Comparison of ENCODE assay signal across 8 mouse cellular contexts in genomic region chr10:79792339-79793040, GRCm38 (mm10). TPM values are rescaled to one million over a fixed set of nuclear protein-coding genes. Genes with fewer than 3 reads are reported as not detected.
DNase-seq lines count a peak whose midpoint lies in the region; ATAC-seq and TF ChIP-seq lines count a peak whose summit lies in the region.
"Had no signal": no experiment of that assay in that cellular context is flagged by ENCODE, and none has a peak within 500 bp of the region (broad histone marks: within the 10 kb centered on the region; RNA-seq: fewer than 3 reads in every experiment).

No protein-coding gene starts in this region.

- H3K9me3 ChIP-seq in hindbrain, embryonic 12.5 days (replicated peaks), result no peaks in the 10 kb centered on the region
- no peaks in the 10 kb centered on the region for H3K9me3 ChIP-seq in hindbrain, postnatal 0 days (ENCODE audit: low read length)
- peaks cover 2% of the 10 kb centered on the region; the same call in 1 of the 2 replicates for H3K9me3 ChIP-seq in megakaryocyte, embryonic 14.5 days
- no peaks in the 10 kb centered on the region for H3K9me3 ChIP-seq in embryonic facial prominence, embryonic 15.5 days (replicated peaks)

- no peaks in the 10 kb centered on the region for H3K36me3 ChIP-seq in hindbrain, embryonic 12.5 days
- H3K36me3 ChIP-seq in hindbrain, postnatal 0 days (ENCODE audit: insufficient read depth, low read length), result no peaks in the 10 kb centered on the region
- H3K36me3 ChIP-seq in megakaryocyte, embryonic 14.5 days (replicated peaks; ENCODE audit: low read length), result no peaks in the 10 kb centered on the region
- no peaks in the 10 kb centered on the region for H3K36me3 ChIP-seq in embryonic facial prominence, embryonic 15.5 days

- no peak for TF ChIP-seq POLR2A in olfactory bulb, adult 2 months (IDR thresholded peaks at IDR 0.05; ENCODE audit: insufficient read depth, low read depth, low read length)

- H3K27ac ChIP-seq in hindbrain, embryonic 12.5 days, result peak overlapping the region; percentile 18; the same call in 1 of the 2 replicates
- H3K27ac ChIP-seq in hindbrain, postnatal 0 days, result no peak overlapping the region
- H3K27ac ChIP-seq in embryonic facial prominence, embryonic 15.5 days (replicated peaks), result 0 out of 2 replicates have a peak overlapping the region, but pooled peaks have one; percentile 13
- peak overlapping the region; percentile 72 for H3K27ac ChIP-seq in olfactory bulb, adult 2 months (ENCODE audit: insufficient read depth, low read depth, low read length)

- H3K4me1 ChIP-seq in hindbrain, embryonic 12.5 days, result peaks cover 33% of the 10 kb centered on the region
- peaks cover 13% of the 10 kb centered on the region for H3K4me1 ChIP-seq in hindbrain, postnatal 0 days (ENCODE audit: insufficient read depth, low read length)
- peaks cover 56% of the 10 kb centered on the region for H3K4me1 ChIP-seq in megakaryocyte, embryonic 14.5 days
- H3K4me1 ChIP-seq in embryonic facial prominence, embryonic 15.5 days, result peaks cover 19% of the 10 kb centered on the region
- H3K4me1 ChIP-seq in olfactory bulb, adult 2 months (ENCODE audit: control insufficient read depth, insufficient read depth, low read length), result peaks cover 29% of the 10 kb centered on the region

- TF ChIP-seq CTCF in hindbrain, postnatal 0 days (IDR thresholded peaks at IDR 0.05; ENCODE audit: low read depth), result no peak
- no peak for TF ChIP-seq CTCF in olfactory bulb, adult 2 months (IDR thresholded peaks at IDR 0.05; ENCODE audit: insufficient read depth, low read depth, low read length)

- no peak overlapping the region for H3K4me3 ChIP-seq in hindbrain, embryonic 12.5 days
- H3K4me3 ChIP-seq in hindbrain, postnatal 0 days (ENCODE audit: low read length), result no peak overlapping the region
- peak overlapping the region; percentile 93 for H3K4me3 ChIP-seq in megakaryocyte, embryonic 14.5 days (replicated peaks)
- no peak overlapping the region for H3K4me3 ChIP-seq in embryonic facial prominence, embryonic 15.5 days (replicated peaks)
- H3K4me3 ChIP-seq in olfactory bulb, adult 2 months (ENCODE audit: insufficient read depth, low read depth, low read length), result peak overlapping the region; percentile 90; the same call in 1 of the 2 replicates

- no peak for DNase-seq in hindbrain, postnatal 0 days (ENCODE audit: low spot score)
- DNase-seq in right cerebral cortex, adult 2 months (ENCODE audit: low spot score in 2 of 2), result no peak

- H3K4me2 ChIP-seq in hindbrain, embryonic 12.5 days (replicated peaks), result peak overlapping the region; percentile 90; the same call in 1 of the 2 replicates
- H3K4me2 ChIP-seq in hindbrain, postnatal 0 days (ENCODE audit: low read depth, low read length), result no peak overlapping the region; the same call in 1 of the 2 replicates
- H3K4me2 ChIP-seq in embryonic facial prominence, embryonic 15.5 days (replicated peaks), result no peak overlapping the region

- no peaks in the 10 kb centered on the region for H3K27me3 ChIP-seq in hindbrain, embryonic 12.5 days
- H3K27me3 ChIP-seq in hindbrain, postnatal 0 days (ENCODE audit: insufficient read depth, low read length), result no peaks in the 10 kb centered on the region
- peaks cover 26% of the 10 kb centered on the region for H3K27me3 ChIP-seq in megakaryocyte, embryonic 14.5 days (replicated peaks)
- no peaks in the 10 kb centered on the region for H3K27me3 ChIP-seq in embryonic facial prominence, embryonic 15.5 days

- ATAC-seq in hindbrain, embryonic 12.5 days (ENCODE audit: low FRiP score), result no peak
- ATAC-seq in hindbrain, postnatal 0 days, result no peak
- ATAC-seq in megakaryocyte, adult 5-6 weeks (ENCODE audit: poor library complexity, severe bottlenecking), result no peak
- ATAC-seq in embryonic facial prominence, embryonic 15.5 days (ENCODE audit: insufficient number of reproducible peaks, low FRiP score, low TSS enrichment, low read depth), result no peak

- WGBS in hindbrain, embryonic 12.5 days, result 81% methylated on average over 5 of the region's 5 CpGs
- 88% methylated on average over 5 of the region's 5 CpGs for WGBS in hindbrain, postnatal 0 days
- WGBS in embryonic facial prominence, embryonic 15.5 days, result 82% methylated on average over 5 of the region's 5 CpGs
- WGBS in olfactory bulb, adult 2 months, result 81% methylated on average over 5 of the region's 5 CpGs

- peak overlapping the region; percentile 98; the same call in 1 of the 2 replicates for H3K9ac ChIP-seq in hindbrain, embryonic 12.5 days
- H3K9ac ChIP-seq in hindbrain, postnatal 0 days (replicated peaks; ENCODE audit: low read length), result no peak overlapping the region
- H3K9ac ChIP-seq in embryonic facial prominence, embryonic 15.5 days, result no peak overlapping the region

RNA-seq across cellular contexts. Expression of gene Palm, which starts 0.9 kb away (rescaled TPM):
- 189 and 198 TPM in 2 replicates for polyA plus RNA-seq in hindbrain, embryonic 12.5 days (2016; fragmentation: Nextera tagmentation; extraction: Ambion mirVana)
- 156 and 157 TPM in 2 replicates for total RNA-seq in hindbrain, postnatal 0 days (2014; rRNA removed)
- 221 and 242 TPM in 2 replicates for polyA plus RNA-seq in hindbrain, postnatal 0 days (2015; fragmentation: Nextera tagmentation; extraction: Ambion mirVana)
- polyA plus RNA-seq in megakaryocyte, embryonic 14.5 days (2012; ENCODE audit: insufficient read depth, low replicate concordance), result 39.0 and 54.6 TPM in 2 replicates
- 39.3 and 42.2 TPM in 2 replicates for total RNA-seq in megakaryocyte, adult 5-6 weeks (2015)
- 30.2 and 35.5 TPM in 2 replicates for total RNA-seq in megakaryocyte, adult 5-6 weeks (2017)
- 88.1 and 96.6 TPM in 2 replicates for polyA plus RNA-seq in embryonic facial prominence, embryonic 15.5 days (2015; fragmentation: Nextera tagmentation; extraction: Ambion mirVana)
- polyA plus RNA-seq in olfactory bulb, adult 2 months (2012; ENCODE audit: insufficient read depth, insufficient read length, low replicate concordance, missing spikeins), result not detected in 2 replicates

RNA-seq across cellular contexts. Expression of gene Prss57, which starts 1.7 kb away (rescaled TPM):
- 0.23 and 0.30 TPM in 2 replicates for polyA plus RNA-seq in hindbrain, embryonic 12.5 days (2016; fragmentation: Nextera tagmentation; extraction: Ambion mirVana)
- total RNA-seq in hindbrain, postnatal 0 days (2014; rRNA removed), result 0.54 and 1.8 TPM in 2 replicates
- polyA plus RNA-seq in hindbrain, postnatal 0 days (2015; fragmentation: Nextera tagmentation; extraction: Ambion mirVana), result 0.13 and 0.33 TPM in 2 replicates
- polyA plus RNA-seq in megakaryocyte, embryonic 14.5 days (2012; ENCODE audit: insufficient read depth, low replicate concordance), result 0.70 TPM in 1 of 2 replicates, not detected in the other
- 2.7 and 5.6 TPM in 2 replicates for total RNA-seq in megakaryocyte, adult 5-6 weeks (2015)
- total RNA-seq in megakaryocyte, adult 5-6 weeks (2017), result 1.2 and 1.8 TPM in 2 replicates
- 0.07 TPM in 1 of 2 replicates, not detected in the other for polyA plus RNA-seq in embryonic facial prominence, embryonic 15.5 days (2015; fragmentation: Nextera tagmentation; extraction: Ambion mirVana)
- not detected in 2 replicates for polyA plus RNA-seq in olfactory bulb, adult 2 months (2012; ENCODE audit: insufficient read depth, insufficient read length, low replicate concordance, missing spikeins)
- polyA plus RNA-seq: embryonic facial prominence, embryonic 14.5 days had no signal

RNA-seq across cellular contexts. Expression of gene Fstl3, which starts 15.4 kb away (rescaled TPM):
- polyA plus RNA-seq in hindbrain, embryonic 12.5 days (2016; fragmentation: Nextera tagmentation; extraction: Ambion mirVana), result 2.3 and 2.7 TPM in 2 replicates
- total RNA-seq in hindbrain, postnatal 0 days (2014; rRNA removed), result 2.6 and 3.3 TPM in 2 replicates
- polyA plus RNA-seq in hindbrain, postnatal 0 days (2015; fragmentation: Nextera tagmentation; extraction: Ambion mirVana), result 3.1 and 3.2 TPM in 2 replicates
- polyA plus RNA-seq in megakaryocyte, embryonic 14.5 days (2012; ENCODE audit: insufficient read depth, low replicate concordance), result 1.6 TPM in 1 of 2 replicates, not detected in the other
- total RNA-seq in megakaryocyte, adult 5-6 weeks (2015), result 3.9 and 5.3 TPM in 2 replicates
- 1.7 and 2.7 TPM in 2 replicates for total RNA-seq in megakaryocyte, adult 5-6 weeks (2017)
- 20.1 and 20.2 TPM in 2 replicates for polyA plus RNA-seq in embryonic facial prominence, embryonic 15.5 days (2015; fragmentation: Nextera tagmentation; extraction: Ambion mirVana)
- polyA plus RNA-seq in olfactory bulb, adult 2 months (2012; ENCODE audit: insufficient read depth, insufficient read length, low replicate concordance, missing spikeins), result not detected in 2 replicates

RNA-seq across cellular contexts. Expression of gene Rnf126, which starts 25.7 kb away (rescaled TPM):
- polyA plus RNA-seq in hindbrain, embryonic 12.5 days (2016; fragmentation: Nextera tagmentation; extraction: Ambion mirVana), result 103 and 108 TPM in 2 replicates
- total RNA-seq in hindbrain, postnatal 0 days (2014; rRNA removed), result 112 and 120 TPM in 2 replicates
- 108 and 119 TPM in 2 replicates for polyA plus RNA-seq in hindbrain, postnatal 0 days (2015; fragmentation: Nextera tagmentation; extraction: Ambion mirVana)
- polyA plus RNA-seq in megakaryocyte, embryonic 14.5 days (2012; ENCODE audit: insufficient read depth, low replicate concordance), result 302 and 542 TPM in 2 replicates
- total RNA-seq in megakaryocyte, adult 5-6 weeks (2015), result 30.4 and 34.0 TPM in 2 replicates
- 12.5 and 13.0 TPM in 2 replicates for total RNA-seq in megakaryocyte, adult 5-6 weeks (2017)
- polyA plus RNA-seq in embryonic facial prominence, embryonic 15.5 days (2015; fragmentation: Nextera tagmentation; extraction: Ambion mirVana), result 110 and 127 TPM in 2 replicates
- not detected in 2 replicates for polyA plus RNA-seq in olfactory bulb, adult 2 months (2012; ENCODE audit: insufficient read depth, insufficient read length, low replicate concordance, missing spikeins)

RNA-seq across cellular contexts. Expression of gene Misp, which starts 28.3 kb away (rescaled TPM):
- 1.3 and 2.1 TPM in 2 replicates for polyA plus RNA-seq in hindbrain, embryonic 12.5 days (2016; fragmentation: Nextera tagmentation; extraction: Ambion mirVana)
- 0.05 and 0.22 TPM in 2 replicates for total RNA-seq in hindbrain, postnatal 0 days (2014; rRNA removed)
- 0.33 TPM in 1 of 2 replicates, not detected in the other for polyA plus RNA-seq in hindbrain, postnatal 0 days (2015; fragmentation: Nextera tagmentation; extraction: Ambion mirVana)
- polyA plus RNA-seq in megakaryocyte, embryonic 14.5 days (2012; ENCODE audit: insufficient read depth, low replicate concordance), result 1.5 and 2.5 TPM in 2 replicates
- total RNA-seq in megakaryocyte, adult 5-6 weeks (2015), result not detected in 2 replicates
- not detected in 2 replicates for total RNA-seq in megakaryocyte, adult 5-6 weeks (2017)
- 5.4 and 7.8 TPM in 2 replicates for polyA plus RNA-seq in embryonic facial prominence, embryonic 15.5 days (2015; fragmentation: Nextera tagmentation; extraction: Ambion mirVana)
- not detected in 2 replicates for polyA plus RNA-seq in olfactory bulb, adult 2 months (2012; ENCODE audit: insufficient read depth, insufficient read length, low replicate concordance, missing spikeins)

Comparison
In these comparisons a context has a peak if more than half of its experiments do, and no peak if none do; other contexts are left out.
1. H3K4me3 ChIP-seq: peak in megakaryocyte, embryonic 14.5 days (single experiment) and olfactory bulb, adult 2 months (single experiment); none in hindbrain, embryonic 12.5 days (single experiment), hindbrain, postnatal 0 days (single experiment) and embryonic facial prominence, embryonic 15.5 days (single experiment).